Mouse (Mus musculus): ENCODE measurements around the gene Ogfod2.

Ogfod2 gene

DNA sequence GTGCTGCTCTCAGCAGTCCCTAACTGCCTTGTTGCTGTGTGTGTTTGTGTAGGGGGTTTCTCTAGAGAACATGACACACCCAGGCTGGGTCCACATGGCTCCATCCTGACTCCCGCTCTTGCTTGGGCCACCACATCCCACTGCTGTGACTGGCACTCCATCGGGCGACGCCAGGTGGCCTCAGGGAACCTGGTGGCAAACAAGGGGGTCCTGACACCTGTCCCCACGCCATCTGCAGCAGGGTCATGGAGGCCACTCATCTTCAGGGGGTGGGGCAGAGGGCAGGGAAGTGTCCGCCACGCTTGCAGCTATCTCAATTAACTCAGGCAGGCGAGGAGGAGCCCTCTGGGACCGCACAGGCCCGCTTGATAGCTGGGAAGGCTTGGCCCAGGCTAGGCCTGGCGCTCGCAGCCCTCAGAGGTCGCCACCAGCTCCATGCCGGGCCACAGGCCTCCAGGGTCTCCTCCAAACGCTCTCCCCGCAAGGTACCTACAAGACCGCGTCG, 17.0 kb upstream of the Ogfod2 start:
- 12% methylated on average over 18 of the region's 19 CpGs for WGBS

DNA sequence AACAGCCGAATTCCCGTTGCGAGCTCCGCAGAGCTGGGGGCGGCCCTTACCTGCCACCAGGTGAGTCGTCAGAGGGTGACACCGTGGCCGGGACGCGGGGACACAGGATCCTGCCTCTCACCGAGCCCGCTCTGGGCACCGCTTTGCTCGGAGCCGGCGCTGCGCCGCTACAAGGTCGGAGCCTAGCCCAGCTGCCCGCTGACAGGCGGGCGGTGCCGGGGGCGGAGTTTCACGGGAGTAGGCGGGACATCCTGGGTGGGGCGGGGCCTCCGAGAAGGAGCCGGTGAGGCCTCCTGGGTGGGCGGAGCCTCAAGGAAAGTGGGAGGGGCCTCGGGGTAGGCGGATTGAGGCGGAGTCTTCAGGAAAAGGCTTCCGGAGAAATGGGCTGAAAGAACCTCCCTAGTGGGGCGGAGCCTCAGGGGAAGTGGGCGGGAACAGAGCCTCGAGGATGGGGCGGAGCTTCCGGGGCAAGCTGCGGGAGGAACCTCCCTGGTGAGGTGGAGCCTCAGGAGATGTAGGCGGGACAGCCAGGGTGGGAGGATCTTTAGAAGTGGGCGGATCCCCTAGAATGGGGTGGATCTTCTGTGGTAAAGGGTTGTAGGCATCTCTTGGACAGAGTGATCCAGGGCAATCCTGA, 16.4 kb upstream of the Ogfod2 start, which contains the start of gene Abcb9:
Abcb9 (minus strand) TSS at position 203 of the 637 bp plus-strand sequence.
- 3% methylated on average over 41 of the region's 42 CpGs for WGBS

DNA sequence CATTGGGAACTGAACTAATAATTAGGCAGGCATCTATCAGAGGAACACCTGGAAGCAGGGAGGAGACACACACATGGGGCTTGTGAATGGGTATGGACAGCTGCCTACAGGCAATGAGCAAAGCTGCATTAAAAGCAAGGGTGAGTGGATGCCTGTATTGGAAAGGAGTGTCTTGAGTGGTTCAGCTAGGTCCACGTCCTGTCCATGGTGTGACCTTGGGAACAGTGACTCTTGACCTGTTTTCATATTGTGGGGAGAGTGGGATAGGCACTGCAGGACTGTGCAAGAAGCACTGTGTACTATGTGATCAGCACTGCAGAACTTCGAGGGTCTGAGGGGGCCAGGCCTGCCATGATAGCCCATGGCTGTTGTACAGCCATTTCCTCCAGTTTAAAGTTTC, 13.2 kb upstream of the Ogfod2 start:
- 90% methylated on average over 2 of the region's 2 CpGs for WGBS

DNA sequence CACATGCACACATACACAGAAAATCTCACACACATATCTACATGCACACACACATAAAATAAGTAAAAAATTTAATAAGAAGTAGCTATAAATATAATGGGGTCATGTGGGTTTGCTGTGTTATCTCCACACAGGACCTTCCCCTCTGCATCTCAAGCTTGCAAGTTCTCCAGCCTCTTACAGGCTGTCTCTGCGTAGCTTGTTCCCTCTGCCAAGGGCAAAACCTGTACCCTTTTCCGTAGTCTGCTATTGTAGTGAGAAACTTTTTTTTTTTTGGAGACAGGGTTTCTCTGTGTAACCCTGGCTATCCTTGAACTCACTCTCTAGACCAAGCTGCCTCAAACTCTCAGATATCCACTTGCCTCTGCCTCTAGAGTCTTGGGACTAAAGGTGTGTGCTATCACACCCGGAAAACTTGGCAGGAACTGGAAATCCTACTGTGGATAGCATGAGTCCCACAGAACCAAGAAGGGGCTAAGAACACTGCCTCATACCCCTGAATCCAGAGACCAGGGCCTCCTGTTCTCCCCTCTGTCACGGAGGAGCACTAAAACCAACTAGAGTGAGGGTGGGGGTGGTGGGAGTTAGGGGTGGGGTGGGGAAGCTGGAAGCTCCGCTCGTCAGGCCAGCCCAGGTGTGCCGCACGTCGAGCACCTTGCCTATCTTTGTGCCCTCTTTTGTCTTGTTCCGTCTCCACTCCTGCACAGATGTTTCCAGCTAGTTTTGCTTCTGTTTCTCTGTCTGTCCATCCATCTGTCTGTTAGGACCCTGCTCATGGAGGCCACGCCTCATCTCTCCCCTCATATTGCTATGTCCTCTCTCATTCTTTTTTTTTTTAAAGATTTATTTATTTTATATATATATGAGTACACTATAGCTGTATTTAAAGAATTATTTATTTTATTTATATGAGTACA, 11.7 kb upstream of the Ogfod2 start:
- WGBS: 92% methylated on average over 11 of the region's 11 CpGs

DNA sequence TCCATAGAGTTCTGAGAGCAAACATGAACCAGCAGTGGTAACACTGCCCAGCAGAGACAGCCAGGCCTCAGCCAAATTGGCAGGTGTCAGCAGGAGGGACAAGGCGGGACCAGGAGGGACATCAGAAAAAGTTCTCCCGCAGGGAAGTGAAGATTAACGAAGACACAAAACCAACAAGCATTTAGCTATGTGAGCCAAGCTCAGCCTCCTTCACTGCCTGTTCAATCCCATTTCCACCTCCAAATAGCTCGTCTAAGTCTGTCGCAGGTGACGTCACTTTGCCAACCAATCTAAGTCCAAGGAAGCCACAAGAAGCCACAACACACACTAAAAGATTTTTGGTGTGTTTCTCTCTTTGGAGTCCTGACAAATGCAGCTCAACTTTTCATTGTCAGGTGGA, 9.8 kb upstream of the Ogfod2 start:
- WGBS: 74% methylated on average over 6 of the region's 6 CpGs

DNA sequence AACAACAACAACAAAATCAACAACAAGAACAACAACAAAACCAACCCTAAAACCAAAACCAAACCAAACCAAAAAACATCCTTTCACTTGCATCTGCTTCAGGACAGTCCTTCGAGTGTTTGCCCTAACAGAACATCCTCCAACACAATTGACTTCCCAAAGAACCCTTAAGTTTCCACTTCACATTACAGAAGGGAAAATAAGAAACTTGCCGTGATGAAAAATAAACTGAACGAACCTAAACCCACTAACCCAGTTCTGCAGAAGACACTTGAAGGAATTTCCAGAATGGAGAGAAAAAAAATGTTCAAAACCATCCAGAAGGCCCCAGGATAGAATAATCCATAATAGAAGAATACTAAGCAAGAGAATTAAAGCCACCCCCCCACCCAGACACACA, 9.1 kb upstream of the Ogfod2 start:
- WGBS: 77% methylated on average over 3 of the region's 3 CpGs

DNA sequence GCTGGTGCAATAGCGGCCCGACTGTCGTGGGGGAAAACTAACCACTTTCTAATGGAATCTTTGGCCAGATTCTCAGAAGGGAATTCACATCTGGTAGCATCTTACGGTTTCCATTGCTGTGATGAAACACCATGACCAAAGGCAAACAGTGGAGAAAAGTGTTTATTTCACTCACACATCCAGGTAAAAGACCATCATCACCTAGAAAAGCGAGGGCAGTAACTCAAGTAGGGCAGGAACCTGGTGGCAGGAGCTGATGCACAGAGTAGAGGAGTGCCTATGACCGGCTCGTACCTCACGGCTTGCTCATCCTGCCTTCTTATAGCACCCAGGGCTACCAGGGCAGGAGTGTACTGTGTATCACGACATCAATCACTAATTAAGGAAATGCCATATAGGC, 8.5 kb upstream of the Ogfod2 start:
- WGBS: 97% methylated on average over 9 of the region's 9 CpGs

DNA sequence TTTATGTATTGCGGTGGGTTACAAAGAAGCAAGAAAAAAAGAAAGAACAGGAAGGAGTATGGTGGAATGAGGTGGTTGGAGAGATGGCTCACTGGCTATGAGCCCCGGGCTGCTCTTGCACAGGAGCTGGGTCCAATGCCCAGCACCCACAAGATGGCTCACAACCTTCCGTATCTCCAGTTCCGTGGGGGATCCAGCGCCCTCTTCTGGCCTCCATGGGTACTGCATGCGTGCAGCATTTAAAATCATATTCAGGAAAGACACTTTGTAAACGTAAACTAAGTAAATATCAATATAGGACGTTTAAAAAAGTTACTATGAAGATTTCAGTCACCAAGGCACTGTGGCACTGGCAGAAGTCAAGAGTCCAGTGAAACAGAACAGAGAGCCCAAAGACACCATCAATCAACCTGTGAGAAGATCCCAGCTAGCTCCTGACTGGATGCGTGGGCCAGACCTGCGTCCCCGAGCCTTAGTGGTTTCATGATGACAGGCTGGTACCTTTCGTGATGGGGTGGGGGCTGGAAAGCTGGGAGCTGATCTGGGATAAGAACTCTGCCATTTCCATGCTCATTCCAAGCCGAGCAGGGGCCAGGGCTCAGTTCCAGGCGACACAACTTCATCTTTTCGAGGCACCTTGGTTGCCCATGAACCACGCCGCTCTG, 888 bp upstream of the Ogfod2 start:
- 17% methylated on average over 17 of the region's 17 CpGs for WGBS

DNA sequence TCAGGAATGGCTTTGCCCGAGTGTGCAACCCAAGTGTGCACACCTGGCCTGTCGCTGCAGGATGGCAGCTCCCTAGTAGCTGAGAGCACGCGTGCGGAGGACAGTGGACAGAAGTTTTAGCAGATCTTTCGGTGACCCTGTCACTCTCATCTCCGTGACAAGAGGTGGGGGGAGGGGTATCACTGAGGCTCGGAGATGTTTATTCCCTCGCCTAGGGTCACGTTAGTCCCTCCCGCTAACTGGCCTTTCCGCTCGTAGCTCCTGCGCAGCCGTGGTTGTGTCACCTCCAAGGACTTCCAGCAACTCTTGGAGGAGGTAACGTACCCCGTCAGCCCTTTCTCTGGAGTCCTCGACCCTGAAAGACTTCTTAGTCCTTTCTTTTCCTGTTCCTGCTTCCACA, 434 bp downstream of the Ogfod2 start:
- 1% methylated on average over 18 of the region's 18 CpGs for WGBS

DNA sequence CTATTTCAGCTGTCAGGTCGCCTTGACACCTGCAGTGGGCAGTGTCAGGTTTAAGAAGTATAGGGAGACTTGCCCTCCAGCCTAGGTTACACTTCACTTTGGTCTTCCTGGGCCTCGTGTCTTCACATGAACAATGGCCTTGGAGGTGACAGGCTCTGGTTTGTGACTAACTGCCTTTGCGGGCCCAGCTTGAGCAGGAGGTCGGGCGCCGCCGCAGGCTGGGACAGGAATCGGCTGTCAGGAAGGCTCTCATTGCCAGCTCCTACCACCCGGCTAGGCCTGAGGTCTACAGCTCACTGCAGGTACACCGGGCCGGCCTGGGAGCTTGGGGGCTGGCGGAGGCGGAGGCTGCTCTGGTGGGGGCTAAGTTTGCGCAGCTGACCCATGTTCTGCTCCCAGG, 933 bp downstream of the Ogfod2 start:
- 12% methylated on average over 14 of the region's 14 CpGs for WGBS

DNA sequence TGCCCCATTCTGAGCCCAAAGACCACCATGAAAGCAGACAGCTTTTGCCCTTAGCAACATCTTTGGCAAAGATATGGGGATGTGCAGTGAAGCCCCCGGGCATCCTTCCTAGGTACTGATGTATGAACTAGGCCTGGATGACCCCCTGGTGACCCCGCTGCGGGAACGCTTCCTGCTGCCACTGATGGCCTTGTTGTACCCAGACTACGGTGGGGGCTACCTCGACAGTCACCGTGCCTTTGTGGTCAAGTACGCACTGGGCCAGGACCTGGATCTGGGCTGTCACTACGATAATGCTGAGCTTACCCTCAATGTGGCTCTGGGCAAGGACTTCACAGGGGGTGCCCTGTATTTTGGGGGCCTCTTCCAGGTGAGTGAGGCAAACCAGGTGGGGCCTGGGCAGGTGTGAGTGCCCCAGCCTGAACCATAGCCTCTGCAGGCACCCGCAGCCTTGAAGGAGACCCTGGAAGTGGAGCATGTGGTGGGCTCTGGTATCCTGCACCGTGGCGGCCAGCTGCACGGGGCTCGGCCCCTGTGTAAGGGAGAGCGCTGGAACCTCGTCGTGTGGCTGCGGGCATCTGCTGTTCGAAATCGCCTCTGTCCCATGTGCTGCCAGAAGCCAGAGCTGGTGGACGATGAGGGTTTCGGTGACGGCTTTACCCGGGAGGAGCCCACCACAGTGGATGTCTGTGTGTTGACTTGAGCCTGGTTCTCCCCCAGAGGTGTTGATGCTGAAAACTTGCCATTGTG, 2.4 kb downstream of the Ogfod2 start:
- 92% methylated on average over 24 of the region's 24 CpGs for WGBS

DNA sequence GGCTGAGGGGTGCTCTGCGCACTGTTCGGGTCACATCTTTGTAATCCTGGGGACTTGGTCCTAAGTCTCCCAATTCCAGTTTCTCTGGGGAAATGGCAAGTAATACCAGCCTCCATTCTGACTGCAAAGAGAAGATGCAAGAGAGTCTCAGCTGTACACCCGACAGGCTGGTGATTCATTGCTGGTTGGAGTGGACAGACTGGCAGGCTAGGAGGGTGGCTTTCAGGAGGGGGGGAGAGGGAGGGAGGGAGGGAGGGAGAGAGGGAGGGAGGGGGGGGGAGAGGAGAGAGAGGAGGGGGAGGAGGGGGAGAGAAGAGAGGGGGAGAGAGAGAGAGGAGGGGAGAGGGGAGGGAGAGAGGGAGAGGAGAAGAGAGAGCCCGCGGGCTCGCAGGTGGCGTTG, 3.4 kb downstream of the Ogfod2 start:
- 22% methylated on average over 7 of the region's 7 CpGs for WGBS

DNA sequence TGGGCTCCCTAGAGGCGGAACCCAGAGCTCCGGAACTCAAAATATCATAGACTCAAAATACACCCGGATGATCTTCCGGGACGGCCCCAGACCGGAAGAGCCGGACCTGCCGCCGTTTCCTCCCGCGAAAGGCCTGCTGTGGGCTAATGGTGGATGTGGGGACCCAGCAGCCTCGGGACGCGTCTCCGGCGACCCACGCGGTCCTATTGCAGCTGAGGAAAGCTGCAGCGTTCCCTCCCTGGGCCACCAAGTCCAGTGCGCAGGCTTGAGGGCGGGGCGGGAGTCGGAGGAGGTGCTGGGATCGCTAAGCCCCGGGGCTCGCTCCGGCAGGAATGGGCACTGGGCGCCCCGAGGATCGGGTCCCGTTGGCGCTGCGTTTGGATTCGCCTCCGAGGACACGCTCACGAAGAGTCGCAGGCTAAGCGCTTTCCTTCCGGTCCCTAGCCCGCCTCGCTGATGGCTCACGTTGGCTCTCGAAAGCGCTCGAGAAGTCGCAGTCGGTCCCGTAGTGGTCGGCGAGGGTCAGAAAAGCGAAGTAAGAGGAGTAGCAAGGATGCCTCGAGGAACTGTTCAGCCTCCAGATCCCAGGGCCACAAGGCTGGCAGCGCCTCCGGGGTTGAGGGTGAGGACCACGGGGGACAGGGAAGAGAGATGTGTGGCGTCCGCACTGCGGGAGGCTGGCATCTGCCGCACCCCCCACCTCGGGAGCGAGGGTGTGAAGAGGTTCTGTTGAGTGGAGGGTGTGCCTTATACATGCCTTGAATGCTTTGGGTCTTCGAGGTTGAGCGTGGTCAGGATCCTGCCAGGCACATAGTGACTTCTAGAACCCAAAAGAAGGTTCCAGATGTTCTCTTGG, 4.1 kb downstream of the Ogfod2 start, which contains the start of gene Arl6ip4:
Arl6ip4 (plus strand) TSS at position 100 of the 856 bp plus-strand sequence.
- 1% methylated on average over 64 of the region's 64 CpGs for WGBS

DNA sequence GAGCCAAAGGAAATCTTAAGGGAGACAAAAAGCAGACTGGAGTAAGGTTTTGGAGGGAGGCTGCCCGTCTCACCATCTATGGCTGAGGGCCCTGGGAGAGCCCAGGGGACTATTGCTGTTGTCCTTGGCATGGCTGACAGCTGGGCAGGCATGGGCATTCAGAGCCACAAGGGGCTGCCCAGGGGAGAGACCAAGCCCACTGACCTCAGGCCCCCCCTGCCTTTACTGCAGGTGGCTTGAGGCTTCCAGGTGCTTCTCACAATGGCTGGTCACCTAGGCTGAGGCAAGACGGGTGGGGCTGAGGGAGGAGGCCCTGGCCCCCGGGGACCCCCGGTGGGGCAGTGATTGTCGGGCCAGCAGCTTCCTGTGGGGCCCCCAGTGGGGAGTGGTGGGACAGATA, 7.1 kb downstream of the Ogfod2 start:
- 59% methylated on average over 5 of the region's 5 CpGs for WGBS

DNA sequence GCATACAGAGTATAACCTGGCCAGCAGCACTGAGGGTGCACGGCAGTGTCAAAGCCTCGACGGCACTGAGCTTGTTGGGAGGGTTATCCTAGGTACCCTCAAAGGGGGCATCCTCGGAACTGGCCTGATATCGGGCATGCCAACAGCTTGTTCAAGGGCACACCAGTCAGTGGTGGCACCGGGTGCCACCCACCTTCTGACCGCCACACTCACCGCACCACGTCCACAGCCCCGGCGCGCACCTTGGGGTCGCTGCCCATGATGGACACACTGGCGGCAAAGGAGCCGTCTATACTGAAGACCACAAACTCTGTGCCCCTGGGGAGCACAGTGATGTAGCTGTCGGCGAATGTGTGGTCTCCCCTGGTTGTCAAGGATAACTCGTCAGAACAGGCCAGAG, 10.3 kb downstream of the Ogfod2 start:
- 87% methylated on average over 18 of the region's 18 CpGs for WGBS

DNA sequence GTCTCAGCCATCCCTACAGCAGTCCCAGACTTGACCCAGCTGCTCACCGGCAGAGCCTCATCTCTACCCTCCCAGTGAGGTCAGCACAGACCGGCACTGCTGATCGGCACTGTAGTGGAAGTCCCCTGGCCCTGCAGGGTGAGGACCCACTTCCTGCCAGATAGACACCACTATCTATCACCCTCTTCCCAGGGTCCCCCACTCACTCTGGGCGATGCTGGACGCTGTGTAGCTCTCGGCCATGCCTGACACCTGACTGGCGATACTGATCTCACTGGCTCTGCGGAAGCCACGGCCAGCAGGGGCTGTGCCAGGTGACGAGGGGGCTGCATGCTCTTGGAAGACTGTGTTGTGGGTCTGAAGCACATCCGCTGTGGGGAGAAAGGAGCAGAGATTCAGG, 13.0 kb downstream of the Ogfod2 start:
- WGBS: 85% methylated on average over 11 of the region's 11 CpGs

DNA sequence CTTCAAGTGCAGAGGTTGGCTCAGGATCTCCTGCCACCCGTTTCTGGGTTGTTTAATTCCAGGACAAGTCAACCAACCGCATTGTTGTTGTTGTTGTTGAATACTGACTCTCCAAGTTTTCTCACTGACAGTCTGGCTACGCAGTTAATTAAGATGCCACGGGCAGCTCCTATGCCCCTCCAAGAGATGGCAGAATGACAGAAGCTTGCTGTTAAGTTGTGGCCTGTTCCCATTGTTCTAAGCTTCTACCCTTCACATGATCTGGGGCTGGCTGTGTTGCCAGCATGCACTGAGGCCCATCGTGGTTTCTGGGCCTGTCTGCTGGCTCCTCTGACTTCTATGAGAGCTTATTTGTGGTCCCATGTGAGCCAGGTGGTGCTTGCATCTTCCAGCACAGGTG, 22.2 kb downstream of the Ogfod2 start:
- WGBS: 59% methylated on average over 5 of the region's 5 CpGs

DNA sequence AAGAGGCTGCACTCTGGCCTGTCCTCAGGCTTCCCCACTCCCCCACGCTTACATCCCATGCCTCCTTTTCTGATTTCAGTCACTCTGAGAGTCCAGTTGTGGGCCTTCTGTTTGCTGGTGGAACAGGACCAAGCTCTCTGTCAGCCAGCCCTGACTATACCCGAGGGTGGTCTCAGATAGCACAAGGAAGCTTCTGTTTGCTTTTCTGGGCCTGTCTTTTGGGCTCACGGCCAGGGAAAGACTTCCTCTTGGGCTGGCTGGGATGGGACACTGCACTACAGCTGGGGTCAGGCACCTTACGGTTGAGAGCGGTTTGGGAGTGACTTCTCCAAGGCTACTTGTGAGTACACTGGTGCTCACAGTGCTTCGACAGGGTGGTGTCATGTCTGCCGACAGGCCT, 26.0 kb downstream of the Ogfod2 start:
- WGBS: 52% methylated on average over 7 of the region's 7 CpGs

DNA sequence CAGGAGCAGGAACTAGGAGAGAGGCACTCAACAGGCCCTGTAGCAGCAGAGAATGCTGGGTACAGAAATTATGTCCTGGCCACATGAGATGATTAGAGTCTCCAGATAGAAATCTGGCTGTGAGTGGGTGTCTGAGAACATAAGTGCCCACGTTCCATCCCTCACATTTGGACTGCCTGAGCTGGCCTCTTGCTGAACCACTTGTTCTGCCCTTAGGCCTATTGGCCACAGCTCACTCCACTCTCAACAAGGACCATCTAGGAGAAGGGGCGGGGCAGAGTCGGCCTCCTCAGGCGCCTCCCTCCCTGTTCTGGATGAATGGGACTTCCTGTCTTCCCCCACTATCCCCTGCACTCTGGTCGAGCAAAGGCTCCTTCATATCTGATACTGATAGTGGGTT, 36.9 kb downstream of the Ogfod2 start:
- WGBS: 50% methylated on average over 5 of the region's 5 CpGs

DNA sequence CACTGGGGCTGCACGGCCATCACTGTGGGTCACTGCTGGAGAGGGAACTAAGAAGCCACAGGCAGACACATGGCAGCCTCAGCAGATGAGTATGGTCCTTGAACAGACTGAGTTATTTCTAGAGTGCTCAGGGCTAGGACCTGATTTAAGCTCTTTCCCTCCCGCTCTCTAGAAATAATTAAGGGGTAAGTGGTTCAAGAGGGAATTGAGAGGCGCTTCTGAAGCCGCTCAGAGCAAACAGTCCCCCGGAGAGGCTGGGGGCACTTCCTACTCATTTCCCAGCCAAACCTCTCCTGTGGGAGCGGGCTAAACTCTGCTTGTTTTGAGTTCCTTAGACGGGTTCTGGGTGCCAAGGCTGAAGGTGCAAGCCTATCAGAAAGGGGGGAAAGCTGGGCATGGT, 38.8 kb downstream of the Ogfod2 start:
- WGBS: 82% methylated on average over 7 of the region's 7 CpGs

DNA sequence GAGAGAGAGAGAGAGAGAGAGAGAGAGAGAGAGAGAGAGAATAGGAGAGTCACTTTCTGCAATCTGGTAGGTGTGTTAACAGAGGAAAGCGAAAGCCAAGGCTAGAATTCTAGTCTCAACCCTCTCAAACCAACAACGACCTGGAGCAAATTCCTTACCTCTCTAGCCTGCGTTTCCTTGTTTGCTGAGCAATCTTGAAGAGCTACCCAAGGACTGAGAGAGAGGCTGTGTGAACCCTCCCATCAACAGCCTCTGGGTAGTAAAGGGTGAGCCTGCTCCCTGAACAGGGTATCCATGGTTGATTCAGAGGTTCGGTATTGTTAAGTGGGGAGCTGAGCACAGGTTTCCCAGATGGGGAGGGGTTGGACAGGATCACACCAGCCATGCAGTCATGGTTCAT, 40.6 kb downstream of the Ogfod2 start:
- 84% methylated on average over 4 of the region's 4 CpGs for WGBS

Data from cerebral cortex, adult 2 months (tissue).